Mouse (Mus musculus) hindbrain, embryonic 16.5 days (tissue): ENCODE results near the gene Tmprss4. TPM values are rescaled to one million over a fixed set of nuclear protein-coding genes. Genes with fewer than 3 reads are reported as not detected.

Experiments used
- ATAC-seq: fragments of 200-750 bp; cut with Nextera tagmentation; 2 replicates; pipeline ENCODE4 v1.8.0; 2017; ENCODE audit warnings: moderate TSS enrichment, moderate library complexity
- H3K27ac ChIP-seq: fragments of 300-500 bp; sonication (generic); 2 replicates; pipeline ENCODE4 v1.5.1; 2014; ENCODE audit warnings: low read depth, mild to moderate bottlenecking, control low read depth, low read length, moderate library complexity
- H3K27me3 ChIP-seq: fragments of 300-500 bp; sonication (generic); replicated peaks from 2 replicates; pipeline ENCODE4 v1.6.1; 2014; ENCODE audit warnings: low read length; ENCODE audit not compliant: control insufficient read depth, insufficient read depth
- H3K36me3 ChIP-seq: fragments of 300-500 bp; sonication (generic); 2 replicates; pipeline ENCODE4 v1.6.1; 2014; ENCODE audit warnings: mild to moderate bottlenecking, low read length, moderate library complexity, mixed read lengths; ENCODE audit not compliant: control insufficient read depth, insufficient read depth
- H3K4me1 ChIP-seq: fragments of 300-500 bp; sonication (generic); 2 replicates; pipeline ENCODE4 v1.6.1; 2014; ENCODE audit warnings: low read depth, low read length; ENCODE audit not compliant: control insufficient read depth, insufficient read depth
- H3K4me2 ChIP-seq: fragments of 300-500 bp; sonication (generic); 2 replicates; pipeline ENCODE4 v1.6.1; 2014; ENCODE audit warnings: mild to moderate bottlenecking, low read length, control low read depth, moderate library complexity
- H3K4me3 ChIP-seq: fragments of 300-500 bp; sonication (generic); 2 replicates; pipeline ENCODE4 v1.5.1; 2014; ENCODE audit warnings: mild to moderate bottlenecking, low read length, control low read depth, moderate library complexity
- H3K9ac ChIP-seq: fragments of 300-500 bp; sonication (generic); 2 replicates; pipeline ENCODE4 v1.6.1; 2014; ENCODE audit warnings: low read depth, mild to moderate bottlenecking, control low read depth, low read length, moderate library complexity
- H3K9me3 ChIP-seq: fragments of 300-500 bp; sonication (generic); 2 replicates; pipeline ENCODE4 v1.6.1; 2014; ENCODE audit warnings: mild to moderate bottlenecking, low read length, moderate library complexity; ENCODE audit not compliant: control insufficient read depth
- WGBS: fragments of 180-500 bp; shearing (Covaris S2); extraction: QIAGEN DNeasy Blood & Tissue Kit; methylation state at CpG from one replicate; pipeline ENCODE4 v1.1.7; 2014; 5-methylcytosine and 5-hydroxymethylcytosine counted together
- polyA plus RNA-seq: library from polyadenylated mRNA; unstranded; fragments of >200 nt; fragmentation: Nextera tagmentation; extraction: Ambion mirVana; gene quantifications from 2 replicates; pipeline ENCODE4 v1.2.1, GENCODE M21; 2015

Tmprss4 gene
- polyA plus RNA-seq, 1 experiment from 2014 or later, result not detected

DNA sequence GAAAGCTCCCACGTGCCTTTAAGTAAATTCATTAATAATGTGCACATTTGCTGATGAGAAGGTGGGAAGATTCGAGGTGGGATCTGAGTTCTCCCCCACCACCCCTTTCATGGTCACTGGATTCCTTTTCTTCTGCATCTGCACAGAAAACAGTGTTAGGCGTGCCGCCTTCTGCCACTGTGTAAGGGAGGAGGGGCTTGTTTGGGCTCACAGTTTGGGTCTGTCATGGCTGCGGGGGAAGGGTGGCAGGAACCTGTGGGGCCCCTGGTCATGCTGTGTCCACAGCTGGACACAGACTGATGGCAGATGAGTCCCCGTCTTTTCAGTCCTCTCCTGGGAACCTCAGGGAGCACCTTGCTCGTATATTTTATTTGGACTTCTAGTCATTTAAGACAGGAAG, 32.9 kb upstream of the Tmprss4 start:
- Histone ChIP-seq H3K4me2 (no peak overlapping the region), H3K9me3 (no peaks in the 10 kb centered on the region), H3K4me3 (no peak overlapping the region), H3K9ac (no peak overlapping the region), H3K36me3 (no peaks in the 10 kb centered on the region), H3K27ac (no peak overlapping the region), H3K27me3 (no peaks in the 10 kb centered on the region), H3K4me1 (no peaks in the 10 kb centered on the region)
- WGBS, result 43% methylated on average over 7 of the region's 7 CpGs
- ATAC-seq, result no peak

GRCm38 (mm10) chr9:45235668-45236227, 31.9 kb upstream of the Tmprss4 start:
- no peaks in the 10 kb centered on the region for H3K36me3 ChIP-seq
- H3K4me3 ChIP-seq, result no peak overlapping the region
- WGBS, result 87% methylated on average over 6 of the region's 6 CpGs
- no peaks in the 10 kb centered on the region for H3K4me1 ChIP-seq
- H3K4me2 ChIP-seq, result no peak overlapping the region
- no peaks in the 10 kb centered on the region for H3K9me3 ChIP-seq
- no peak overlapping the region for H3K27ac ChIP-seq
- H3K9ac ChIP-seq, result no peak overlapping the region
- H3K27me3 ChIP-seq, result no peaks in the 10 kb centered on the region
- ATAC-seq, result no peak

- Histone ChIP-seq H3K27ac (no peak overlapping the region), H3K4me3 (no peak overlapping the region), H3K9me3 (no peaks in the 10 kb centered on the region), H3K36me3 (no peaks in the 10 kb centered on the region), H3K4me1 (no peaks in the 10 kb centered on the region), H3K27me3 (no peaks in the 10 kb centered on the region), H3K9ac (no peak overlapping the region), H3K4me2 (no peak overlapping the region)
- WGBS, result 80% methylated on average over 8 of the region's 8 CpGs
- no peak for ATAC-seq
Measured at GRCm38 (mm10) chr9:45229359-45229758, 25.5 kb upstream of the Tmprss4 start.

DNA sequence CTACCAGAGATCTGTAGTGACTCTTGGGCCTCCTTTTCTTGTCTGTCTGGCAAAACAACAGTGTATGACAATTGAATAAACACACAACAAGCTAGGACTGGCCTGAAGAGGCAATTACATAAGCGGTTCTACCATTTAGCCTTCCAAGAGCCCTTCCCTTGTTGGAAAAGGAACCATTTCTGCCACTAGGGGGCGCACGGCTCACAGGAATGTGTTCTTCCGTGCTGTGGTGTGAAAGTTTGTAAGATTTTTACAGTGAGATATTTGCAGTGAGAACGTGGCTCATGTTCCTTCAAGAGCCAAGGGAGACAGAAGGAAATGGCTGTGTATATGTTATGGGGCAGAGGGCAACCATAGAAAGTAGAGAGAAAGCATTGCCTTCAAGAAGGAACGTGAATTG, 17.7 kb upstream of the Tmprss4 start:
- Histone ChIP-seq H3K27me3 (no peaks in the 10 kb centered on the region), H3K9ac (no peak overlapping the region), H3K27ac (no peak overlapping the region), H3K4me2 (no peak overlapping the region), H3K4me3 (no peak overlapping the region), H3K36me3 (no peaks in the 10 kb centered on the region), H3K4me1 (no peaks in the 10 kb centered on the region), H3K9me3 (no peaks in the 10 kb centered on the region)
- 14% methylated on average over 6 of the region's 6 CpGs for WGBS
- ATAC-seq, result peak; percentile 65; the same call in 1 of the 2 replicates

DNA sequence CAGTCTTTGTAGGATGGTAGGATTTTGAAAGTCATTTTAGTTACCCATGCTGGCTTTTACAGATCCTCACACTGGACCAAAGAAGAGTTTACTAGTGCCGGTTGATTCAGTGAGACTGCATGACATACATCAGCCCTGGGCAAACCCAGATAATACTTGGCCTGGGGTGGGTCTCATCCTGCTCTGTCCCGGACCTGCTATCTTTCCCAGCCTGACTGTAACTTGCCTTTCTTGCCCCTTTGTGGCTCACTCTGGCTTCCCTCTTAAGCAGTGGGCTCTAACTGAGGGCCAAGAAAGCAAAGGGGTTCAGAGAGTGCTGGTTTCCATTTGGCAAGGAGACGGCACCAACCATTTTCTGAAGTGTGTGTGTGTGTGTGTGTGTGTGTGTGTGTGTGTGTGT, 15.8 kb upstream of the Tmprss4 start:
- Histone ChIP-seq H3K4me2 (no peak overlapping the region), H3K9ac (no peak overlapping the region), H3K27me3 (no peaks in the 10 kb centered on the region), H3K36me3 (no peaks in the 10 kb centered on the region), H3K27ac (no peak overlapping the region), H3K4me1 (no peaks in the 10 kb centered on the region), H3K9me3 (no peaks in the 10 kb centered on the region), H3K4me3 (no peak overlapping the region)
- WGBS, result 92% methylated on average over 3 of the region's 3 CpGs
- ATAC-seq, result no peak

DNA sequence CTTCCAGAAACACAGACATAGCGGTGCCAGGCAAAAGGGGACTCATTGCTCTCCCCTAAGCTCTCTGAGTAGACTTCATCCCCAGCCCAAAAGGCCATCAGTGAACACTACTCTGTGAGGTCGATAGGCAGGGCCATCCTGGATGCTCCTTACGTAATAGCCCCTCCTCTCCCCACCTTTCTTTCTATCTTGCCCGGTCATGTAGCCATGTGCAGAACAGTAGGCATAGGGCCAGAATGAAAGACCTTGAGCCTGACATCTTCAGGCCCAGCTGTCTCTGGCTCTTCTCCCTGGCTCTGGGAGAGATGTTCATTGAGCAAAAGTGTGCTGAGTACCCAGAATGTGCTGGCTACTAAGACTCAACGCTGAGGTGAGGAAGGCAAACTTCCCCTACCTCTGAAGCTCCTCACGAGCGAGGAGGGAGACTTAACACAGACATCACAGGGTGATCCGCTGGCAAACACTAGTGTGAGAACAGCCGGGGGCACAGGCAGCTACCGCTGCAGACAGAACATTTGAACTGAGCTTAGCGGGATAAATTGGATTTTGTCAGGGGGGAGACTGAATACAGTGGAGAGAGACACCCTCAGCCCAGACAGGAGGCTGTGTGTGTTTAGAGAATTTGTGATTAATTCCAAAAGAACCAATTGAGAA, 11.8 kb upstream of the Tmprss4 start:
- Histone ChIP-seq H3K36me3 (no peaks in the 10 kb centered on the region), H3K9me3 (no peaks in the 10 kb centered on the region), H3K4me2 (no peak overlapping the region), H3K27ac (no peak overlapping the region), H3K27me3 (no peaks in the 10 kb centered on the region), H3K4me1 (no peaks in the 10 kb centered on the region), H3K9ac (no peak overlapping the region), H3K4me3 (no peak overlapping the region)
- ATAC-seq, result no peak
- WGBS, result 69% methylated on average over 11 of the region's 11 CpGs

GRCm38 (mm10) chr9:45212001-45212400, 8.1 kb upstream of the Tmprss4 start:
- Histone ChIP-seq H3K27me3 (no peaks in the 10 kb centered on the region), H3K9ac (no peak overlapping the region), H3K27ac (no peak overlapping the region), H3K36me3 (no peaks in the 10 kb centered on the region), H3K4me3 (no peak overlapping the region), H3K9me3 (no peaks in the 10 kb centered on the region), H3K4me2 (no peak overlapping the region), H3K4me1 (no peaks in the 10 kb centered on the region)
- no peak for ATAC-seq
- 70% methylated on average over 6 of the region's 6 CpGs for WGBS

- no peaks in the 10 kb centered on the region for H3K27me3 ChIP-seq
- no peak overlapping the region for H3K9ac ChIP-seq
- no peak overlapping the region for H3K4me2 ChIP-seq
- H3K9me3 ChIP-seq, result no peaks in the 10 kb centered on the region
- H3K36me3 ChIP-seq, result no peaks in the 10 kb centered on the region
- no peak overlapping the region for H3K27ac ChIP-seq
- WGBS, result 83% methylated on average over 7 of the region's 7 CpGs
- no peak for ATAC-seq
- H3K4me1 ChIP-seq, result no peaks in the 10 kb centered on the region
- no peak overlapping the region for H3K4me3 ChIP-seq
Measured at GRCm38 (mm10) chr9:45207015-45207743, 3.3 kb upstream of the Tmprss4 start.

DNA sequence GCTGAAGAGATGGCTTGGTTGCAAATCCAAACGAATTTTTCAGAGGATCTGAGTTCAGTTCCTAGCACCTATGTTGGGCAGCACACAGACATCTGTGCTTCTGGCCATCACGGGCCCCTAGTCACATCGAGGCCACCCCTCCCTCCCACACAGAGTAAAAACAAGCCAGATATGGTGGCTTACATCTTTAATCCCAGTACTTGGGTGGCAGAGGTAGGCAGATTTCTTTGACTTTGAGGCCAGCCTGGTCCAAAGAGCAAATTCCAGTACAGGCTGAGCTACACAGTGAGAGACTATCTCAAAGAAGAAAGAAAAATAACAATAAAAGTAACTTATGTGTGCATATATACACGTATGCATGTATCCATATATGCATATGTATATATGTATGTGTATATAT, 2.2 kb upstream of the Tmprss4 start:
- no peak overlapping the region for H3K27ac ChIP-seq
- H3K4me3 ChIP-seq, result no peak overlapping the region
- no peaks in the 10 kb centered on the region for H3K36me3 ChIP-seq
- WGBS, result 73% methylated on average over 4 of the region's 4 CpGs
- H3K4me2 ChIP-seq, result no peak overlapping the region
- H3K4me1 ChIP-seq, result no peaks in the 10 kb centered on the region
- ATAC-seq, result no peak
- H3K9ac ChIP-seq, result no peak overlapping the region
- H3K9me3 ChIP-seq, result no peaks in the 10 kb centered on the region
- no peaks in the 10 kb centered on the region for H3K27me3 ChIP-seq
